Mouse (Mus musculus) heart, postnatal 0 days (tissue): ENCODE results near the gene Fgfr2. TPM values are rescaled to one million over a fixed set of nuclear protein-coding genes. Genes with fewer than 3 reads are reported as not detected.
"Not testable (repeated sequence)": the region's sequence is repeated elsewhere in the genome, so short reads cannot be mapped to it uniquely, and the experiment has no call there.

Source experiments
- ATAC-seq: fragments of 200-750 bp; cut with Nextera tagmentation; 2 replicates; pipeline ENCODE4 v1.8.0; 2017; ENCODE audit warnings: low read depth, moderate number of reproducible peaks, moderate library complexity; ENCODE audit not compliant: insufficient read depth
- DNase-seq: peaks from one replicate; pipeline ENCODE4 v3.0.0-alpha.2; 2016; ENCODE audit warnings: low spot score
- H3K27ac ChIP-seq: fragments of 300-500 bp; sonication (generic); 2 replicates; pipeline ENCODE4 v1.5.1; 2014; ENCODE audit warnings: low read depth, mild to moderate bottlenecking
- H3K27me3 ChIP-seq: fragments of 300-500 bp; sonication (generic); 2 replicates; pipeline ENCODE4 v1.6.1; 2014; ENCODE audit warnings: low read length, mixed read lengths; ENCODE audit not compliant: control insufficient read depth, insufficient read depth
- H3K36me3 ChIP-seq: fragments of 300-500 bp; sonication (generic); replicated peaks from 2 replicates; pipeline ENCODE4 v1.6.1; 2014; ENCODE audit warnings: low read length, mixed read lengths; ENCODE audit not compliant: control insufficient read depth, insufficient read depth
- H3K4me1 ChIP-seq: fragments of 300-500 bp; sonication (generic); 2 replicates; pipeline ENCODE4 v1.6.1; 2014; ENCODE audit warnings: antibody characterized with exemption; ENCODE audit not compliant: control insufficient read depth, insufficient read depth
- H3K4me2 ChIP-seq: fragments of 300-500 bp; sonication (generic); 2 replicates; pipeline ENCODE4 v1.6.1; 2014; ENCODE audit warnings: low read depth, mild to moderate bottlenecking, low read length, moderate library complexity
- H3K4me3 ChIP-seq: fragments of 300-500 bp; sonication (generic); 2 replicates; pipeline ENCODE4 v1.5.1; 2014; ENCODE audit warnings: low read depth, low read length
- H3K9ac ChIP-seq: fragments of 300-500 bp; sonication (generic); replicated peaks from 2 replicates; pipeline ENCODE4 v1.6.1; 2014; ENCODE audit warnings: low read depth, low read length, mixed read lengths
- H3K9me3 ChIP-seq: fragments of 300-500 bp; sonication (generic); replicated peaks from 2 replicates; pipeline ENCODE4 v1.6.1; 2016; ENCODE audit warnings: low read length; ENCODE audit not compliant: control insufficient read depth
- CTCF ChIP-seq: IDR thresholded peaks from 2 replicates; pipeline ENCODE4 v1.5.1; 2016; ENCODE audit warnings: antibody characterized with exemption, control low read depth, low read depth
- EP300 ChIP-seq: IDR thresholded peaks from 2 replicates; pipeline ENCODE4 v1.6.1; 2016; ENCODE audit warnings: antibody characterized with exemption, low read depth
- WGBS: fragments of 180-500 bp; shearing (Covaris S2); extraction: QIAGEN DNeasy Blood & Tissue Kit; methylation state at CpG from one replicate; pipeline ENCODE4 v1.1.7; 2014; 5-methylcytosine and 5-hydroxymethylcytosine counted together
- polyA plus RNA-seq: library from polyadenylated mRNA; unstranded; fragments of >200 nt; fragmentation: Nextera tagmentation; extraction: Ambion mirVana; gene quantifications from 2 replicates; pipeline ENCODE4 v1.2.1, GENCODE M21; 2015
- total RNA-seq: library from RNA; depleted of rRNA; stranded (reverse); fragments of >200 nt; gene quantifications from 2 replicates; pipeline ENCODE4 v1.2.3, GENCODE M21; 2014; ENCODE audit warnings: low replicate concordance

Fgfr2 gene
- total and polyA plus RNA-seq, 2 experiments from 2014 or later = 3.8 to 11.5 TPM

DNA sequence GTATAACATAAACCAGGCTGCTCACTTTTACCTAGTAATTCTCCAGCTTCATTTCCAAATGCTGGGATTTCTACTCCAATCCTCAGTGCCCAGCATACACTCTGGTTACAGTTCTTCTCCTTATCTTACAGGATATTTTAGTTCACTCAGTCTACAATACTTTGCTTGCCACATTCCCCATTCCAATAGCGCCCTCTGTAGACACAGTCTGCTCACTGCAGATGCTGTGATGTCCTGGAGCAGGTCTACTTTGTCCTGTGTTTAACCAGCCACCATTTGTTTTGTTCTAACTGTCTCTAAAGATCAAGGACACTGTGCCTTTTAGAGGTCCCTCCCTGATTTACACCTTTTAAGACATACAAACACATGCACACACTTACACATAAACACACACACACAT lies 2055.0 kb downstream of the Fgfr2 start:
- H3K4me1 ChIP-seq, H3K27ac ChIP-seq, H3K36me3 ChIP-seq, H3K4me3 ChIP-seq, H3K9ac ChIP-seq, H3K4me2 ChIP-seq, H3K27me3 ChIP-seq, DNase-seq, H3K9me3 ChIP-seq: not testable (repeated sequence)
- ATAC-seq = peak; percentile 36; the same call in 1 of the 2 replicates
- 11% methylated on average over 1 of the region's 1 CpGs for WGBS
- peak; percentile 59 for TF ChIP-seq CTCF

DNA sequence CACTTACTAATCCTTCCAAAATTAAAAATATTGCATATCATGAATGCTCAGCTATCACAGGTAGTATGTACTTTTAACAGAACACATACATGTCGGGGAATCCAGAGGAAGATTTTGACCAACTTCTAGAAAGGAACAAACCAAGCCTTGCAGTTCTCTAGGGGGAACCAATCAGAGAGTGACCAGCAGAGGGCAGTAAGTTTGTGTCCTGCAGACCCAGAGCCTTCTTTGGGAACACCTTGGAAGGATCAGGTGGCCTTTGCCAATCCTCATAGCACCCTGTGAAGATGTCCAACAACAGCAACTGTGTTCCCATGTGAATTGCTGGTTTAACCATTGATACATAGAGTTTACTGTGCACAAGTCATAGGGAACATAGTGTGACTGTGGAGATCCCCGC lies 2060.6 kb downstream of the Fgfr2 start:
- Histone ChIP-seq H3K4me2 (no peak overlapping the region), H3K27ac (no peak overlapping the region), H3K27me3 (no peaks in the 10 kb centered on the region), H3K36me3 (no peaks in the 10 kb centered on the region), H3K9ac (no peak overlapping the region), H3K9me3 (no peaks in the 10 kb centered on the region), H3K4me3 (no peak overlapping the region), H3K4me1 (no peaks in the 10 kb centered on the region)
- ATAC-seq (no peak), DNase-seq (no peak)
- 76% methylated on average over 2 of the region's 2 CpGs for WGBS
- TF ChIP-seq CTCF = peak; percentile 13; the same call in 1 of the 2 replicates
- TF ChIP-seq EP300 = no peak

DNA sequence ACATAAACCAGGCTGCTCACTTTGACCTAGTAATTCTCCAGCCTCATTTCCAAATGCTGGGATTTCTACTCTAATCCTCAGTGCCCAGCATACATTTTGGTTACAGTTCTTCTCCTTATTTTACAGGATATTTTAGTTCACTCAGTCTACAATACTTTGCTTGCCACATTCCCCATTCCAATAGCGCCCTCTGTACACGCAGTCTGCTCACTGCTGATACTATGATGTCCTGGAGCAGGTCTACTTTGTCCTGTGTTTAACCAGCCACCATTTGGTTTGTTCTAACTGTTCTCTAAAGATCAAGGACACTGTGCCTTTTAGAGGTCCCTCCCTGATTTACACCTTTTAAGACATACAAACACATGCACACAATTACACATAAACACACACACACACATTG lies 2063.3 kb downstream of the Fgfr2 start:
- not testable (repeated sequence) for DNase-seq, H3K36me3 ChIP-seq, H3K4me2 ChIP-seq, H3K4me1 ChIP-seq, H3K9ac ChIP-seq, H3K27me3 ChIP-seq, H3K9me3 ChIP-seq, ATAC-seq, H3K27ac ChIP-seq, H3K4me3 ChIP-seq
- peak; percentile 42 for TF ChIP-seq CTCF
- 53% methylated on average over 2 of the region's 2 CpGs for WGBS

DNA sequence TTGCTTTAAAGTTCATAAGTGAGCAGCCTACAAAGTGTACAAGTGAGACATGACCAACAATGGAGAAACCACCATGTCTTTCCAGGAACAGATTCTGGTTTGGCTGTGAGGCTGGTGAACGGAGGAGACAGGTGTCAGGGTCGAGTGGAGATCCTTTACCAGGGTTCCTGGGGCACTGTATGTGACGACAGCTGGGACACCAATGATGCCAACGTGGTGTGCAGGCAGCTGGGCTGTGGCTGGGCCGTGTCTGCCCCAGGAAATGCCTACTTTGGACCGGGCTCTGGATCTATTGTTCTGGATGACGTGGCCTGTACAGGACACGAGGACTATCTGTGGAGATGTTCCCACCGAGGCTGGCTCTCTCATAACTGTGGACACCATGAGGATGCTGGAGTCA lies 2065.2 kb downstream of the Fgfr2 start:
- not testable (repeated sequence) for H3K4me2 ChIP-seq, H3K4me1 ChIP-seq, H3K9me3 ChIP-seq, H3K9ac ChIP-seq, H3K27me3 ChIP-seq, H3K27ac ChIP-seq, DNase-seq, H3K4me3 ChIP-seq, H3K36me3 ChIP-seq, ATAC-seq
- 62% methylated on average over 9 of the region's 9 CpGs for WGBS

DNA sequence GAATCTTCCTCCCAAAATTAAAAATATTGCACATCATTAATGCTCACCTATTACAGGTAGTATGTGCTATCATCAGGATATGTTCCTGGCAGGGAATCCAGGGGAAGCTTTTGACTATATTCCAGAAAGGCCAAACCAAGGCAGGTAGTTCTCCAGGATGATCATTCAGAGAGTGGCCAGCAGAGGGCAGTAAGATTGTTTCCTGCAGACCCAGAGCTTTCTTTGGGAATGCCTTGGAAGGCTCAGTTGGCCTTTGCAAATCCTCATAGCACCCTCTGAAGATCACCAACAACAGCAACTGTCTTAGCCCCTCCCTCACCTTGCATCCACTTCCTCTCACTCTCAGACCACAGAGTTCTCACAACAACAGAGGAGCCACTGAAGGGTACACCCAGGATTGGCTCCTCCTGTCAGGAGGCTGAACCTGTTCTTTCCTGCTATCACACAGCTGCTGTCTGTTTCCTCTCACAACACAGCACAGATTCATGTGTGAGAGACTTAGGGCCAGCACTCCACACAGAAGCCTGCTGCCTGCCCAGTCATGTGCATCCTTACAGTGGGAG lies 2068.3 kb downstream of the Fgfr2 start:
- H3K9ac ChIP-seq = no peak overlapping the region
- no peak for ATAC-seq
- no peak for DNase-seq
- H3K27me3 ChIP-seq = no peaks in the 10 kb centered on the region
- H3K4me2 ChIP-seq = no peak overlapping the region
- no peak overlapping the region for H3K27ac ChIP-seq
- no peaks in the 10 kb centered on the region for H3K9me3 ChIP-seq
- no peaks in the 10 kb centered on the region for H3K36me3 ChIP-seq
- TF ChIP-seq CTCF (peak; percentile 54), EP300 (no peak)
- H3K4me1 ChIP-seq = no peaks in the 10 kb centered on the region
- H3K4me3 ChIP-seq = no peak overlapping the region

DNA sequence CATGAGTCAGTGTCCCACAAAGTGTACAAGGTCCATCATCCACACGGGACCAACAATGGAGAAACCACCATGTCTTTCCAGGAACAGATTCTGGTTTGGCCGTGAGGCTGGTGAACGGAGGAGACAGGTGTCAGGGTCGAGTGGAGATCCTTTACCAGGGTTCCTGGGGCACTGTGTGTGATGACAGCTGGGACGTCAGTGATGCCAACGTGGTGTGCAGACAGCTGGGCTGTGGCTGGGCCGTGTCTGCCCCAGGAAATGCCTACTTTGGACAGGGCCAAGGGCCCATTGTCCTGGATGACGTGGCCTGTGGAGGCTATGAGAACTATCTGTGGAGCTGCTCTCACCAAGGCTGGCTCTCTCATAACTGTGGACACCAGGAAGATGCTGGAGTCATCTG lies 2073.3 kb downstream of the Fgfr2 start:
- H3K4me3 ChIP-seq, ATAC-seq, H3K27me3 ChIP-seq, H3K9ac ChIP-seq, DNase-seq, H3K4me1 ChIP-seq, H3K9me3 ChIP-seq, H3K4me2 ChIP-seq, H3K36me3 ChIP-seq, H3K27ac ChIP-seq: not testable (repeated sequence)
- 72% methylated on average over 8 of the region's 8 CpGs for WGBS
